Mouse (Mus musculus): ENCODE measurements around the gene Vmn1r127. TPM values are rescaled to one million over a fixed set of nuclear protein-coding genes. Genes with fewer than 3 reads are reported as not detected.
"Not testable (repeated sequence)": the region's sequence is repeated elsewhere in the genome, so short reads cannot be mapped to it uniquely, and the experiment has no call there.

The Vmn1r127 gene
- not detected in 2 replicates for polyA plus RNA-seq (2015; fragmentation: Nextera tagmentation; extraction: Ambion mirVana)

GRCm38 (mm10) chr7:21319761-21320160 lies at the start of gene Vmn1r127:
TSS of gene Vmn1r127 (minus strand) at chr7:21319861.
- WGBS, result no CpG with 5 or more reads among the region's 3 CpGs

GRCm38 (mm10) chr7:21361191-21361590 lies 41.5 kb upstream of the Vmn1r127 start, which contains the start of gene Vmn1r129:
TSS of gene Vmn1r129 (minus strand) at chr7:21361291.
- WGBS, result no CpG with 5 or more reads among the region's 1 CpGs
- H3K27me3 ChIP-seq (replicated peaks); H3K9ac ChIP-seq; H3K4me2 ChIP-seq; H3K9me3 ChIP-seq; H3K4me3 ChIP-seq (replicated peaks); ATAC-seq (ENCODE audit: insufficient read depth, low FRiP score, low read depth); H3K4me1 ChIP-seq; H3K27ac ChIP-seq; H3K36me3 ChIP-seq: not testable (repeated sequence)

More at GRCm38 (mm10) chr7:21319761-21320160, at the start of gene Vmn1r127:
- not testable (repeated sequence) for H3K36me3 ChIP-seq; H3K9me3 ChIP-seq; ATAC-seq (ENCODE audit: insufficient read depth, low FRiP score, low read depth); H3K4me2 ChIP-seq; H3K27ac ChIP-seq; H3K4me3 ChIP-seq (replicated peaks); H3K9ac ChIP-seq; H3K27me3 ChIP-seq (replicated peaks); H3K4me1 ChIP-seq

GRCm38 (mm10) chr7:21349073-21349472 lies 29.4 kb upstream of the Vmn1r127 start, which contains the start of gene Vmn1r128:
TSS of gene Vmn1r128 (plus strand) at chr7:21349373.
- not testable (repeated sequence) for H3K4me3 ChIP-seq (replicated peaks); H3K27ac ChIP-seq; H3K4me1 ChIP-seq; H3K36me3 ChIP-seq; H3K27me3 ChIP-seq (replicated peaks); H3K9me3 ChIP-seq; ATAC-seq (ENCODE audit: insufficient read depth, low FRiP score, low read depth); H3K9ac ChIP-seq; H3K4me2 ChIP-seq
- 71% methylated on average over 1 of the region's 1 CpGs for WGBS

GRCm38 (mm10) chr7:21301367-21301766 lies 18.3 kb downstream of the Vmn1r127 start, which contains the start of gene Vmn1r126:
TSS of gene Vmn1r126 (minus strand) at chr7:21301467.
- not testable (repeated sequence) for H3K36me3 ChIP-seq; H3K9ac ChIP-seq; H3K27ac ChIP-seq; H3K27me3 ChIP-seq (replicated peaks); H3K4me3 ChIP-seq (replicated peaks); ATAC-seq (ENCODE audit: insufficient read depth, low FRiP score, low read depth); H3K9me3 ChIP-seq; H3K4me1 ChIP-seq; H3K4me2 ChIP-seq
- WGBS, result no CpG with 5 or more reads among the region's 5 CpGs

GRCm38 (mm10) chr7:21271879-21272278 lies 47.8 kb downstream of the Vmn1r127 start, which contains the start of gene Vmn1r125:
TSS of gene Vmn1r125 (plus strand) at chr7:21272179.
- not testable (repeated sequence) for H3K9me3 ChIP-seq; H3K27me3 ChIP-seq (replicated peaks); H3K9ac ChIP-seq; H3K4me2 ChIP-seq; H3K27ac ChIP-seq; H3K4me3 ChIP-seq (replicated peaks); H3K4me1 ChIP-seq; H3K36me3 ChIP-seq; ATAC-seq (ENCODE audit: insufficient read depth, low FRiP score, low read depth)
- 61% methylated on average over 3 of the region's 3 CpGs for WGBS

Other genes starting within 250 kb of the Vmn1r127 start
- gene Vmn1r121, start 221.3 kb downstream of the Vmn1r127 start, polyA plus RNA-seq (2015; fragmentation: Nextera tagmentation; extraction: Ambion mirVana), result not detected in 2 replicates
- gene Vmn1r122, start 185.7 kb downstream of the Vmn1r127 start, polyA plus RNA-seq (2015; fragmentation: Nextera tagmentation; extraction: Ambion mirVana), result not detected in 2 replicates
- not detected in 2 replicates for gene Vmn1r123, start 157.7 kb downstream of the Vmn1r127 start, polyA plus RNA-seq (2015; fragmentation: Nextera tagmentation; extraction: Ambion mirVana)
- not detected in 2 replicates for gene Gm5157, start 129.4 kb downstream of the Vmn1r127 start, polyA plus RNA-seq (2015; fragmentation: Nextera tagmentation; extraction: Ambion mirVana)
- gene Vmn1r124, start 59.2 kb downstream of the Vmn1r127 start, polyA plus RNA-seq (2015; fragmentation: Nextera tagmentation; extraction: Ambion mirVana), result not detected in 2 replicates
- not detected in 2 replicates for gene Vmn1r125, start 47.7 kb downstream of the Vmn1r127 start, polyA plus RNA-seq (2015; fragmentation: Nextera tagmentation; extraction: Ambion mirVana)
- gene Vmn1r126, start 18.4 kb downstream of the Vmn1r127 start, polyA plus RNA-seq (2015; fragmentation: Nextera tagmentation; extraction: Ambion mirVana), result not detected in 2 replicates
- gene Vmn1r128, start 29.5 kb upstream of the Vmn1r127 start, polyA plus RNA-seq (2015; fragmentation: Nextera tagmentation; extraction: Ambion mirVana), result not detected in 2 replicates
- gene Vmn1r129, start 41.4 kb upstream of the Vmn1r127 start, polyA plus RNA-seq (2015; fragmentation: Nextera tagmentation; extraction: Ambion mirVana), result not detected in 2 replicates
- not detected in 2 replicates for gene Gm6882, start 112.9 kb upstream of the Vmn1r127 start, polyA plus RNA-seq (2015; fragmentation: Nextera tagmentation; extraction: Ambion mirVana)
- gene Vmn1r130, start 191.9 kb upstream of the Vmn1r127 start, polyA plus RNA-seq (2015; fragmentation: Nextera tagmentation; extraction: Ambion mirVana), result not detected in 2 replicates
- not detected in 2 replicates for gene Vmn1r131, start 226.2 kb upstream of the Vmn1r127 start, polyA plus RNA-seq (2015; fragmentation: Nextera tagmentation; extraction: Ambion mirVana)